Mouse (Mus musculus): ENCODE data around the gene Dlg4. TPM values are rescaled to one million over a fixed set of nuclear protein-coding genes. Genes with fewer than 3 reads are reported as not detected.
"Not testable (repeated sequence)": the region's sequence is repeated elsewhere in the genome, so short reads cannot be mapped to it uniquely, and the experiment has no call there.

The Dlg4 gene
- total and polyA plus RNA-seq, 3 experiments, result 1.1 to 14.0 (median 12.1) TPM

GRCm38 (mm10) chr11:70010961-70011360 is 5.8 kb upstream of the Dlg4 start:
- H3K4me3 ChIP-seq (ENCODE audit: low read depth, low read length), result no peak overlapping the region
- peaks cover 86% of the 10 kb centered on the region for H3K36me3 ChIP-seq (replicated peaks)
- no peaks in the 10 kb centered on the region for H3K9me3 ChIP-seq (replicated peaks)
- H3K4me1 ChIP-seq (ENCODE audit: insufficient read depth, low read depth, low read length), result peaks cover 25% of the 10 kb centered on the region
- no peak for ATAC-seq (ENCODE audit: extremely low read depth, insufficient number of reproducible peaks, low FRiP score, poor library complexity, severe bottlenecking)
- DNase-seq (ENCODE audit: low spot score), result no peak
- H3K27me3 ChIP-seq (ENCODE audit: insufficient read depth, low read length), result no peaks in the 10 kb centered on the region
- no peak for TF ChIP-seq GATA2 (IDR thresholded peaks at IDR 0.05; ENCODE audit: borderline replicate concordance, low read depth, low read length)

GRCm38 (mm10) chr11:70012931-70013330 is 3.8 kb upstream of the Dlg4 start:
- Histone ChIP-seq H3K4me3 (ENCODE audit: low read depth, low read length) (no peak overlapping the region), H3K36me3 (replicated peaks) (peaks cover 66% of the 10 kb centered on the region), H3K9me3 (replicated peaks) (no peaks in the 10 kb centered on the region), H3K27me3 (ENCODE audit: insufficient read depth, low read length) (no peaks in the 10 kb centered on the region), H3K4me1 (ENCODE audit: insufficient read depth, low read depth, low read length) (peaks cover 34% of the 10 kb centered on the region)
- no peak for TF ChIP-seq GATA2 (IDR thresholded peaks at IDR 0.05; ENCODE audit: borderline replicate concordance, low read depth, low read length)
- DNase-seq (ENCODE audit: low spot score), result no peak
- no peak for ATAC-seq (ENCODE audit: extremely low read depth, insufficient number of reproducible peaks, low FRiP score, poor library complexity, severe bottlenecking)

GRCm38 (mm10) chr11:70013408-70013807 is 3.3 kb upstream of the Dlg4 start:
- Histone ChIP-seq H3K9me3 (replicated peaks) (no peaks in the 10 kb centered on the region), H3K4me3 (ENCODE audit: low read depth, low read length) (no peak overlapping the region), H3K27me3 (ENCODE audit: insufficient read depth, low read length) (no peaks in the 10 kb centered on the region), H3K36me3 (replicated peaks) (peaks cover 61% of the 10 kb centered on the region), H3K4me1 (ENCODE audit: insufficient read depth, low read depth, low read length) (peaks cover 38% of the 10 kb centered on the region)
- TF ChIP-seq TAL1 (conservative IDR thresholded peaks at IDR 0.05; ENCODE audit: low read depth, low read length), result no peak
- TF ChIP-seq POLR2AphosphoS5 (IDR thresholded peaks at IDR 0.05; ENCODE audit: insufficient replicate concordance, low read depth, low read length), result no peak
- no peak for TF ChIP-seq GATA1 (IDR thresholded peaks at IDR 0.05; ENCODE audit: borderline replicate concordance, low read length)
- DNase-seq (ENCODE audit: low spot score) (no peak), ATAC-seq (ENCODE audit: extremely low read depth, insufficient number of reproducible peaks, low FRiP score, poor library complexity, severe bottlenecking) (no peak)

DNA sequence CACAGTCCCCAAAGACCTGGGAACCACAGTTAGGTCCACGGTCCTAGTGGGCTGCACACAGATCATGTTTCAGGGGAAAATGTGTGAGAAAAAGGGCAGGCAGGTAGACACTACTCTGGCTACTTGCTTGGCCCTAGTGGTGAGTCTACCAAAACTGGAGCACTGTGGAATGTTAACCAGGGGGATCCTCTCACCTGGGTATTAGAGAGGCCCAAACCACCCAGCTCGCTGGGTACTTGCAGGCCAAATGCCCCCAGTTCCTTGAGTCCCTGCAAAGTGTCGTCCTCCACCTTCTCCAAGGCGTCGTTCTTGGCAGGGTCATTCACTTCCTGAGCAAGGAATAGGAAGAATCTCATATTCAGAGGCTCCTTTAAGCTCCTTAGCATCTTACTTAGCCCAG is 2.7 kb upstream of the Dlg4 start:
- Histone ChIP-seq H3K4me3 (ENCODE audit: low read depth, low read length) (no peak overlapping the region), H3K9me3 (replicated peaks) (no peaks in the 10 kb centered on the region), H3K27me3 (ENCODE audit: insufficient read depth, low read length) (no peaks in the 10 kb centered on the region), H3K4me1 (ENCODE audit: insufficient read depth, low read depth, low read length) (peaks cover 44% of the 10 kb centered on the region), H3K36me3 (replicated peaks) (peaks cover 55% of the 10 kb centered on the region)
- DNase-seq (ENCODE audit: low spot score) (no peak), ATAC-seq (ENCODE audit: extremely low read depth, insufficient number of reproducible peaks, low FRiP score, poor library complexity, severe bottlenecking) (no peak)
- no peak for TF ChIP-seq CTCF (IDR thresholded peaks at IDR 0.05; ENCODE audit: low read depth, low read length)
- no peak for TF ChIP-seq GATA1 (IDR thresholded peaks at IDR 0.05; ENCODE audit: borderline replicate concordance, low read length)
- no peak for TF ChIP-seq GATA2 (IDR thresholded peaks at IDR 0.05; ENCODE audit: borderline replicate concordance, low read depth, low read length)
- TF ChIP-seq POLR2AphosphoS5 (IDR thresholded peaks at IDR 0.05; ENCODE audit: insufficient replicate concordance, low read depth, low read length), result no peak
- TF ChIP-seq TAL1 (conservative IDR thresholded peaks at IDR 0.05; ENCODE audit: low read depth, low read length), result no peak

DNA sequence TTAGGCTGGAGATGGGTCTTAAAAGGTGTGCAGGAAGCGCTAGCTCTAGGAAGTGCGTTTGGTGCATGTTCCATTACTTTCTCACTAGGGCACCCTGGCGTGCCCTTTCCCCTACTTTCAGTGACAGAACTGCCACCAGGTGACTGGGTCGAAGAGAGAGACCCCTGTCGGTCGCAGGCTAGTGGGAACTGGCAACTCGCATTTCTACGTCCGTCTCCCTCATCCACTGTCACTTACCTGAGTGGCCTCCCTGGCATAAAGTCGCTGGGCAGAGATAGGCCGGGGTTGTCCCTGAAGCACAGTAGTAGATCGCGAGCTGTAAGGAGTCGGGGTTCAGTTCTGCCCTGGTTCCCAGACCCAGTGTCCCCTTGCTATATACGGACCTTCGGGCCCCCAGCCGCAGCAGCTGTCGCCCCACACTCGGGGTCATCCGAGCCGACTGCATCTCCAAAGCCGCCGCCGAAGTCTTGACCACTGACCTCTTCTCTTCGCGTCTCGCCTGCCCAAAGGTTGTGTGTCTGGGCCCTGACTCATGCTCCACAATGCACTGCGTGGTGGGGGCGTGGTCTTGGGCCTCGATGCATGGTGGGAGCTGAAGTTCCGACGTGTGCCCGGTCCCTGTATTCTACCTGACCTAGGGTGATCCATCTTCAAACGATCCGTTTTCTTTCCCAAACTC is 1.7 kb upstream of the Dlg4 start, which contains the start of gene Acadvl:
Gene Acadvl (minus strand): TSS at position 532 of the 679 bp plus-strand sequence.
- no peak for TF ChIP-seq POLR2AphosphoS5 (IDR thresholded peaks at IDR 0.05; ENCODE audit: insufficient replicate concordance, low read depth, low read length)
- no peak for TF ChIP-seq TAL1 (conservative IDR thresholded peaks at IDR 0.05; ENCODE audit: low read depth, low read length)
- TF ChIP-seq GATA2 (IDR thresholded peaks at IDR 0.05; ENCODE audit: borderline replicate concordance, low read depth, low read length), result no peak
- no peak for TF ChIP-seq GATA1 (IDR thresholded peaks at IDR 0.05; ENCODE audit: borderline replicate concordance, low read length)
- no peak for TF ChIP-seq CTCF (IDR thresholded peaks at IDR 0.05; ENCODE audit: low read depth, low read length)
- H3K4me3 ChIP-seq (ENCODE audit: low read depth, low read length), result peak within 1 kb of the TSS; percentile 79
- H3K27me3 ChIP-seq (ENCODE audit: insufficient read depth, low read length), result no peaks in the 10 kb centered on the region
- H3K4me1 ChIP-seq (ENCODE audit: insufficient read depth, low read depth, low read length), result peaks cover 52% of the 10 kb centered on the region
- DNase-seq (ENCODE audit: low spot score) (peak; percentile 73), ATAC-seq (ENCODE audit: extremely low read depth, insufficient number of reproducible peaks, low FRiP score, poor library complexity, severe bottlenecking) (peak; percentile 69)
- no peaks in the 10 kb centered on the region for H3K9me3 ChIP-seq (replicated peaks)
- H3K36me3 ChIP-seq (replicated peaks), result peaks cover 45% of the 10 kb centered on the region

- H3K36me3 ChIP-seq (replicated peaks), result peaks cover 38% of the 10 kb centered on the region
- DNase-seq (ENCODE audit: low spot score) (no peak), ATAC-seq (ENCODE audit: extremely low read depth, insufficient number of reproducible peaks, low FRiP score, poor library complexity, severe bottlenecking) (no peak)
- no peak overlapping the region; the same call in 1 of the 2 replicates for H3K4me3 ChIP-seq (ENCODE audit: low read depth, low read length)
- no peaks in the 10 kb centered on the region for H3K9me3 ChIP-seq (replicated peaks)
- H3K4me1 ChIP-seq (ENCODE audit: insufficient read depth, low read depth, low read length), result peaks cover 58% of the 10 kb centered on the region
- H3K27me3 ChIP-seq (ENCODE audit: insufficient read depth, low read length), result no peaks in the 10 kb centered on the region
- TF ChIP-seq TAL1 (conservative IDR thresholded peaks at IDR 0.05; ENCODE audit: low read depth, low read length) (no peak), GATA1 (IDR thresholded peaks at IDR 0.05; ENCODE audit: borderline replicate concordance, low read length) (no peak), GATA2 (IDR thresholded peaks at IDR 0.05; ENCODE audit: borderline replicate concordance, low read depth, low read length) (no peak), POLR2AphosphoS5 (IDR thresholded peaks at IDR 0.05; ENCODE audit: insufficient replicate concordance, low read depth, low read length) (no peak), CTCF (IDR thresholded peaks at IDR 0.05; ENCODE audit: low read depth, low read length) (no peak)
Measured at GRCm38 (mm10) chr11:70015677-70016076, 1.1 kb upstream of the Dlg4 start.

GRCm38 (mm10) chr11:70016177-70016576 is 565 bp upstream of the Dlg4 start:
- H3K27me3 ChIP-seq (ENCODE audit: insufficient read depth, low read length); H3K9me3 ChIP-seq (replicated peaks); ATAC-seq (ENCODE audit: extremely low read depth, insufficient number of reproducible peaks, low FRiP score, poor library complexity, severe bottlenecking); H3K4me3 ChIP-seq (ENCODE audit: low read depth, low read length); DNase-seq (ENCODE audit: low spot score): not testable (repeated sequence)
- H3K36me3 ChIP-seq (replicated peaks), result peaks cover 33% of the 10 kb centered on the region
- H3K4me1 ChIP-seq (ENCODE audit: insufficient read depth, low read depth, low read length), result peaks cover 63% of the 10 kb centered on the region

All from G1E (cell line).